Mouse (Mus musculus): ENCODE measurements around the gene Tmc3.

Gene Tmc3

GRCm38 (mm10) chr7:83599913-83600286 is 15.2 kb downstream of the Tmc3 start:
- peak; percentile 43 for DNase-seq

- DNase-seq, result no peak
Measured at GRCm38 (mm10) chr7:83604180-83604944, 19.6 kb downstream of the Tmc3 start.

GRCm38 (mm10) chr7:83606796-83607195 is 22.1 kb downstream of the Tmc3 start:
- DNase-seq, result no peak

- no peak for DNase-seq
Measured at GRCm38 (mm10) chr7:83609891-83610290, 25.2 kb downstream of the Tmc3 start.

- no peak for DNase-seq
Measured at GRCm38 (mm10) chr7:83611886-83612285, 27.2 kb downstream of the Tmc3 start.

GRCm38 (mm10) chr7:83615272-83615671 is 30.5 kb downstream of the Tmc3 start:
- DNase-seq, result no peak

- DNase-seq, result no peak
Measured at GRCm38 (mm10) chr7:83615815-83616214, 31.1 kb downstream of the Tmc3 start.

GRCm38 (mm10) chr7:83616268-83616667 is 31.5 kb downstream of the Tmc3 start:
- no peak for DNase-seq

- no peak for DNase-seq
Measured at GRCm38 (mm10) chr7:83618709-83619108, 34.0 kb downstream of the Tmc3 start.

- DNase-seq, result no peak
Measured at GRCm38 (mm10) chr7:83622582-83622981, 37.9 kb downstream of the Tmc3 start.

- no peak for DNase-seq
Measured at GRCm38 (mm10) chr7:83624065-83624464, 39.3 kb downstream of the Tmc3 start.

GRCm38 (mm10) chr7:83626557-83627257 is 42.0 kb downstream of the Tmc3 start:
- no peak for DNase-seq

- no peak for DNase-seq
Measured at GRCm38 (mm10) chr7:83627369-83627768, 42.6 kb downstream of the Tmc3 start.

GRCm38 (mm10) chr7:83631073-83631827 is 46.5 kb downstream of the Tmc3 start:
- DNase-seq, result no peak

GRCm38 (mm10) chr7:83631828-83632681 is 47.3 kb downstream of the Tmc3 start, which contains the start of gene Stard5:
Gene Stard5 (plus strand): TSS chr7:83631959.
- peak; percentile 79 for DNase-seq

- no peak for DNase-seq
Measured at GRCm38 (mm10) chr7:83632682-83633120, 48.0 kb downstream of the Tmc3 start.

- no peak for DNase-seq
Measured at GRCm38 (mm10) chr7:83633856-83634255, 49.1 kb downstream of the Tmc3 start.

- DNase-seq, result no peak
Measured at GRCm38 (mm10) chr7:83635726-83636125, 51.0 kb downstream of the Tmc3 start.

GRCm38 (mm10) chr7:83636425-83636824 is 51.7 kb downstream of the Tmc3 start:
- DNase-seq, result no peak

GRCm38 (mm10) chr7:83637781-83638583 is 53.3 kb downstream of the Tmc3 start:
- no peak for DNase-seq

GRCm38 (mm10) chr7:83639084-83639483 is 54.4 kb downstream of the Tmc3 start:
- no peak for DNase-seq

GRCm38 (mm10) chr7:83640581-83640980 is 55.9 kb downstream of the Tmc3 start:
- no peak for DNase-seq
